Mouse (Mus musculus): ENCODE data around the gene Sdc3. TPM values are rescaled to one million over a fixed set of nuclear protein-coding genes. Genes with fewer than 3 reads are reported as not detected.

Gene Sdc3
- polyA plus RNA-seq, 1 experiment, result 33.3 TPM

Other genes with a start within 250 kb of the Sdc3 start
- gene Nkain1, start 218.4 kb upstream of the Sdc3 start, polyA plus RNA-seq (2012; rRNA removed), result 3.2 and 3.4 TPM in 2 replicates
- 36.8 and 39.9 TPM in 2 replicates for gene Pum1, start 129.2 kb upstream of the Sdc3 start, polyA plus RNA-seq (2012; rRNA removed)
- 50.5 and 51.9 TPM in 2 replicates for gene Laptm5, start 120.6 kb downstream of the Sdc3 start, polyA plus RNA-seq (2012; rRNA removed)
- gene Matn1, start 151.8 kb downstream of the Sdc3 start, polyA plus RNA-seq (2012; rRNA removed), result 0.04 TPM in 1 of 2 replicates, not detected in the other